ENCODE assay signal across 14 mouse cellular contexts in the genomic region with DNA sequence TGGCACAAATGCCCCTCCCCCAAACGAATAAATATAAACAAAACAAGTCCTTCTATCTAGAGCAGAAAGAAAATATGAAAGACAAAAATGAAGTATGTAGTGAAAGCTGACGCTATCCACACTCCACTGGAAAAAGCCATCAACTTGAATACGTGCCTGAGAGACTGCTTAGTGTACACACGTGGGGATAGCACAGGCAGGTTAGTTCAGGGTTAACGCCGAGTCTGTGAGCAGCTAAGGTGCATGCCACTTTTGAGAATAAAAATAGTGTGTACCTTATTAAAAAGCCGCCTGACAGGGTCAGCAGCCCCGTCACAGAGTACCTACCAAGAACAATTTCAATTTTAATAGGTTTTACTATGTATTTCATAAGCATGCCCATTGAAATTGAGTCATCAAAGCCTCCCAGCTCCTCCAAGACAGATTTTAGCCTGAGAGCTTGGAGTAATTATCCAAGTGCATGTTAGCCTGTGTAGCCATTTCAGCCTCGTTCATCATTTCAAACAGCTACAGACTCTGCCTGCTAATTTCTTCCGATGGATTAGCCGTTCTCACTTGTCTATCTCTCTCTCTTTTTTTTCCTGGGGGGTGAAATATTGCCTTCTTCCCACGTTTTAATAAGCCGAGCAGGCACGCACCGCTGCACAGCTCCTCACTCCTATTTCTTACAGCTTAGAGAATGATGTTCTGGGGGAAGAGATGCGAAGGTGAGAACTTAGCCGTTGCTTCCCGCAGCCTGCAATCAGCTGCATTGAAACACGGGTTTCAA. TPM values are rescaled to one million over a fixed set of nuclear protein-coding genes. Genes with fewer than 3 reads are reported as not detected.
DNase-seq lines count a peak whose midpoint lies in the region; ATAC-seq and TF ChIP-seq lines count a peak whose summit lies in the region.
"Had no signal": no experiment of that assay in that cellular context is flagged by ENCODE, and none has a peak within 500 bp of the region (broad histone marks: within the 10 kb centered on the region; RNA-seq: fewer than 3 reads in every experiment).

No protein-coding gene starts in this region.

- 0 out of 2 replicates have a peak, but pooled peaks cover 5% of the 10 kb centered on the region for H3K27me3 ChIP-seq in forebrain, embryonic 12.5 days
- H3K27me3 ChIP-seq in forebrain, embryonic 11.5 days (ENCODE audit: control insufficient read depth, insufficient read depth, low read length), result no peaks in the 10 kb centered on the region
- H3K27me3 ChIP-seq in hindbrain, embryonic 14.5 days (ENCODE audit: control insufficient read depth, insufficient read depth, low read length), result no peaks in the 10 kb centered on the region
- H3K27me3 ChIP-seq in midbrain, postnatal 0 days (ENCODE audit: insufficient read depth, low read length), result no peaks in the 10 kb centered on the region
- H3K27me3 ChIP-seq: embryonic facial prominence, embryonic 12.5 days; lung, embryonic 15.5 days had no signal

- no peak overlapping the region for H3K4me3 ChIP-seq in forebrain, embryonic 12.5 days (replicated peaks)
- no peak overlapping the region for H3K4me3 ChIP-seq in forebrain, embryonic 11.5 days (ENCODE audit: low read depth, low read length)
- peak overlapping the region; percentile 5; the same call in 1 of the 2 replicates for H3K4me3 ChIP-seq in left cerebral cortex, adult 2 months
- H3K4me3 ChIP-seq in hindbrain, embryonic 14.5 days (replicated peaks; ENCODE audit: low read length), result no peak overlapping the region
- H3K4me3 ChIP-seq in midbrain, postnatal 0 days (ENCODE audit: low read depth, low read length), result peak overlapping the region; percentile 14; the same call in 1 of the 2 replicates
- H3K4me3 ChIP-seq: embryonic facial prominence, embryonic 12.5 days; heart, embryonic 13.5 days; lung, embryonic 15.5 days had no signal

- no peak for DNase-seq in forebrain, embryonic 11.5 days (ENCODE audit: low spot score)
- DNase-seq in left cerebral cortex, adult 2 months (ENCODE audit: extremely low spot score in 1 of 2, low spot score in 2 of 2), result no peak
- DNase-seq in left cerebral cortex, postnatal 10 days (ENCODE audit: extremely low spot score in 1 of 2, low spot score in 2 of 2), result no peak
- DNase-seq in hindbrain, embryonic 14.5 days (ENCODE audit: low spot score), result peak; percentile 47
- DNase-seq in midbrain, postnatal 0 days (ENCODE audit: low spot score), result peak; percentile 48
- DNase-seq in cerebellum, postnatal 36 days, result no peak
- DNase-seq: cerebellum, postnatal 25 days; gastrocnemius, postnatal 36 days; kidney, postnatal 4 days had no signal

- H3K4me2 ChIP-seq in forebrain, embryonic 12.5 days, result peak overlapping the region; percentile 30
- no peak overlapping the region for H3K4me2 ChIP-seq in forebrain, embryonic 11.5 days (ENCODE audit: low read depth, low read length, severe bottlenecking)
- H3K4me2 ChIP-seq in hindbrain, embryonic 14.5 days (replicated peaks), result peak overlapping the region; percentile 38
- H3K4me2 ChIP-seq in midbrain, postnatal 0 days (ENCODE audit: low read depth, low read length, poor library complexity, severe bottlenecking), result peak overlapping the region; percentile 44
- H3K4me2 ChIP-seq: embryonic facial prominence, embryonic 12.5 days; heart, embryonic 13.5 days; lung, embryonic 15.5 days had no signal

- 0 out of 2 replicates have a peak, but pooled peaks cover 2% of the 10 kb centered on the region for H3K4me1 ChIP-seq in forebrain, embryonic 12.5 days
- H3K4me1 ChIP-seq in forebrain, embryonic 11.5 days (replicated peaks; ENCODE audit: control insufficient read depth, insufficient read depth, low read length), result 0 out of 2 replicates have a peak, but pooled peaks cover 2% of the 10 kb centered on the region
- H3K4me1 ChIP-seq in hindbrain, embryonic 14.5 days (replicated peaks; ENCODE audit: control insufficient read depth, insufficient read depth, low read length), result peaks cover 8% of the 10 kb centered on the region; the same call in 1 of the 2 replicates
- H3K4me1 ChIP-seq in midbrain, postnatal 0 days (ENCODE audit: insufficient read depth, low read length), result no peaks in the 10 kb centered on the region
- H3K4me1 ChIP-seq: embryonic facial prominence, embryonic 12.5 days; heart, embryonic 13.5 days; lung, embryonic 15.5 days had no signal

- TF ChIP-seq CTCF in left cerebral cortex, adult 2 months (IDR thresholded peaks at IDR 0.05), result no peak
- no peak for TF ChIP-seq CTCF in midbrain, postnatal 0 days (IDR thresholded peaks at IDR 0.05)

- no peak overlapping the region for H3K9ac ChIP-seq in forebrain, embryonic 12.5 days
- no peak overlapping the region for H3K9ac ChIP-seq in forebrain, embryonic 11.5 days (ENCODE audit: low read length)
- 0 out of 2 replicates have a peak overlapping the region, but pooled peaks have one; percentile 16 for H3K9ac ChIP-seq in hindbrain, embryonic 14.5 days
- H3K9ac ChIP-seq in midbrain, postnatal 0 days (replicated peaks; ENCODE audit: low read length, poor library complexity, severe bottlenecking), result no peak overlapping the region
- H3K9ac ChIP-seq: embryonic facial prominence, embryonic 12.5 days; heart, embryonic 13.5 days; lung, embryonic 15.5 days had no signal

- H3K27ac ChIP-seq in forebrain, embryonic 12.5 days, result no peak overlapping the region
- H3K27ac ChIP-seq in forebrain, embryonic 11.5 days (ENCODE audit: low read depth, low read length), result no peak overlapping the region
- no peak overlapping the region for H3K27ac ChIP-seq in left cerebral cortex, adult 2 months
- H3K27ac ChIP-seq in hindbrain, embryonic 14.5 days, result peak overlapping the region; percentile 21
- H3K27ac ChIP-seq in midbrain, postnatal 0 days (ENCODE audit: low read depth, low read length), result no peak overlapping the region
- H3K27ac ChIP-seq: embryonic facial prominence, embryonic 12.5 days; heart, embryonic 13.5 days; lung, embryonic 15.5 days had no signal

- no peaks in the 10 kb centered on the region for H3K9me3 ChIP-seq in forebrain, embryonic 12.5 days
- no peaks in the 10 kb centered on the region for H3K9me3 ChIP-seq in forebrain, embryonic 11.5 days (ENCODE audit: control insufficient read depth, low read length)
- no peaks in the 10 kb centered on the region for H3K9me3 ChIP-seq in hindbrain, embryonic 14.5 days (ENCODE audit: control insufficient read depth, low read length)
- H3K9me3 ChIP-seq in midbrain, postnatal 0 days (ENCODE audit: low read length), result no peaks in the 10 kb centered on the region
- H3K9me3 ChIP-seq: embryonic facial prominence, embryonic 12.5 days; heart, embryonic 13.5 days; lung, embryonic 15.5 days had no signal

- no peaks in the 10 kb centered on the region for H3K36me3 ChIP-seq in forebrain, embryonic 12.5 days (replicated peaks)
- H3K36me3 ChIP-seq in forebrain, embryonic 11.5 days (ENCODE audit: control insufficient read depth, insufficient read depth, low read length), result no peaks in the 10 kb centered on the region
- H3K36me3 ChIP-seq in hindbrain, embryonic 14.5 days (replicated peaks; ENCODE audit: control insufficient read depth, insufficient read depth), result no peaks in the 10 kb centered on the region
- H3K36me3 ChIP-seq in midbrain, postnatal 0 days (ENCODE audit: insufficient read depth, low read length), result no peaks in the 10 kb centered on the region
- H3K36me3 ChIP-seq: embryonic facial prominence, embryonic 12.5 days; heart, embryonic 13.5 days; lung, embryonic 15.5 days had no signal

- no peak for ATAC-seq in forebrain, embryonic 12.5 days (ENCODE audit: low FRiP score)
- ATAC-seq in forebrain, embryonic 11.5 days (replicated peaks; ENCODE audit: low FRiP score), result no peak
- peak; percentile 46; the same call in 1 of the 2 replicates for ATAC-seq in hindbrain, embryonic 14.5 days (ENCODE audit: low FRiP score)
- ATAC-seq in midbrain, postnatal 0 days (ENCODE audit: low FRiP score), result no peak
- ATAC-seq in activated CD4-positive, CD25-positive, alpha-beta regulatory T cell, adult 4 months, result no peak

- intact Hi-C loops in left cerebral cortex, adult 2 months (cut with DNase I), result no loop called here
- intact Hi-C loops in left cerebral cortex, postnatal 10 days (cut with DNase I), result no loop called here

- WGBS in forebrain, embryonic 12.5 days, result 68% methylated on average over 19 of the region's 19 CpGs
- WGBS in forebrain, embryonic 11.5 days, result 67% methylated on average over 19 of the region's 19 CpGs
- 45% methylated on average over 19 of the region's 19 CpGs for WGBS in hindbrain, embryonic 14.5 days
- 44% methylated on average over 19 of the region's 19 CpGs for WGBS in midbrain, postnatal 0 days

RNA-seq across cellular contexts. Expression of gene Rrp15, which starts 59.2 kb away (rescaled TPM):
- 52.7 and 58.8 TPM in 2 replicates for polyA plus RNA-seq in forebrain, embryonic 12.5 days (2016; fragmentation: Nextera tagmentation; extraction: Ambion mirVana)
- polyA plus RNA-seq in forebrain, embryonic 11.5 days (2014; fragmentation: Nextera tagmentation; extraction: Ambion mirVana), result 64.5 and 69.4 TPM in 2 replicates
- 10 to 100 TPM; 13.1 to 15.8 TPM for total RNA-seq in left cerebral cortex, adult 2 months (2021)
- 10 to 100 TPM; 14.6 to 17.1 TPM for total RNA-seq in left cerebral cortex, postnatal 10 days (2021)
- polyA plus RNA-seq in hindbrain, embryonic 14.5 days (2014; fragmentation: Nextera tagmentation; extraction: Ambion mirVana), result 26.8 and 27.9 TPM in 2 replicates
- total RNA-seq in midbrain, postnatal 0 days (2014; rRNA removed), result 15.7 and 16.3 TPM in 2 replicates
- polyA plus RNA-seq in midbrain, postnatal 0 days (2015; fragmentation: Nextera tagmentation; extraction: Ambion mirVana), result 19.7 and 22.9 TPM in 2 replicates
- polyA plus RNA-seq in activated CD4-positive, CD25-positive, alpha-beta regulatory T cell, adult 4 months (2017; shearing (Covaris generic)), result 10 to 100 TPM; 30.6 to 34.7 TPM

Comparison
In these comparisons a context has a peak if more than half of its experiments do, and no peak if none do; other contexts are left out.
1. H3K4me3 ChIP-seq: peak in left cerebral cortex, adult 2 months (single experiment) and midbrain, postnatal 0 days (single experiment); none in forebrain, embryonic 12.5 days (single experiment), forebrain, embryonic 11.5 days (single experiment) and hindbrain, embryonic 14.5 days (single experiment).
2. DNase-seq: peak in hindbrain, embryonic 14.5 days (single experiment) and midbrain, postnatal 0 days (single experiment); none in forebrain, embryonic 11.5 days (single experiment), left cerebral cortex, adult 2 months (0 of 2), left cerebral cortex, postnatal 10 days (0 of 2) and cerebellum, postnatal 36 days (0 of 2).